Mouse (Mus musculus) Patski (cell line): Measurements from ENCODE around the gene Hkdc1. TPM values are rescaled to one million over a fixed set of nuclear protein-coding genes. Genes with fewer than 3 reads are reported as not detected.
"Not testable (repeated sequence)": the region's sequence is repeated elsewhere in the genome, so short reads cannot be mapped to it uniquely, and the experiment has no call there.

Source experiments
- ATAC-seq: fragments of 100-300 bp; one replicate; pipeline ENCODE4 v1.8.0; 2021
- CTCF ChIA-PET: fragments of 350-600 bp; sonication (Branson Sonifier 250); formaldehyde crosslinking; loops from one replicate; lab custom pipeline; 2022; ENCODE audit warnings: inconsistent platforms; lab: Charles Lee
- POLR2A ChIA-PET: fragments of 350-600 bp; sonication (Branson Sonifier 250); formaldehyde crosslinking; loops from one replicate; lab custom pipeline; 2022; ENCODE audit warnings: antibody characterized with exemption, inconsistent platforms; lab: Charles Lee
- DNase-seq: peaks from one replicate; pipeline ENCODE4 v3.0.0-alpha.2; 2011; ENCODE audit warnings: low read depth, low spot score
- H3K27me3 ChIP-seq: fragments of 371-371 bp; one replicate; pipeline ENCODE4 v1.5.1; 2021
- CTCF ChIP-seq: fragments of 100-300 bp; IDR thresholded peaks from one replicate; pipeline ENCODE4 v1.5.1; 2021
- in situ Hi-C: fragments of 300-500 bp; cut with MboI; formaldehyde crosslinking; loops from 3 replicates; pipeline ENCODE4 v1.11.1; 2018; ENCODE audit warnings: low pct_unique_long_range_greater_than_20kb, mixed read lengths
- polyA plus RNA-seq: library from polyadenylated mRNA; unstranded; gene quantifications from one replicate; pipeline ENCODE4 v1.2.3, GENCODE M21; 2021

Hkdc1 gene
- 0.22 TPM for polyA plus RNA-seq

DNA sequence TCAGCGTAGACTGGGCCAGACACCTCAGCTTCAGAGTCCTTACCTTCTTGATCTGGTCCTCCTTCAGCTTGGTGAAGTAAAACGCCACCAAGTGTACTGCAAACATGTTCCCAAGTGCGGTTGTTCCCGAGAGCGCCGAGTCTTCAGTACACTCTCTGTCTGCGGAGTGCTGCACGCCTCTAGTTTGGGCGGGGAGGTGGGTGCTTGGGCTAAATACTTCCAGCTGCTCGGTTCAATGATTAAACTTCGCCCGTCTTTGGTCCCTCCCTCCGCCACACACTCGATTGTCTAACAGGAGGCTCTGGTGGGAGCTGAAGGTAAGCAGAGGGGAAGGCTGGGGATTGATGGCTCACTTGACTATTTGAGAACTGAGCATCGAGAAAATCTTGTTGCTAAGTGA lies at the start of gene Hkdc1:
Hkdc1 (minus strand) TSS at position 237 of the 400 bp plus-strand sequence.
- no peaks in the 10 kb centered on the region for H3K27me3 ChIP-seq
- no peak for TF ChIP-seq CTCF
- ATAC-seq (no peak), DNase-seq (no peak)
- in situ Hi-C loops = no loop called here
- CTCF ChIA-PET = no interaction called here
- POLR2A ChIA-PET = no interaction called here

DNA sequence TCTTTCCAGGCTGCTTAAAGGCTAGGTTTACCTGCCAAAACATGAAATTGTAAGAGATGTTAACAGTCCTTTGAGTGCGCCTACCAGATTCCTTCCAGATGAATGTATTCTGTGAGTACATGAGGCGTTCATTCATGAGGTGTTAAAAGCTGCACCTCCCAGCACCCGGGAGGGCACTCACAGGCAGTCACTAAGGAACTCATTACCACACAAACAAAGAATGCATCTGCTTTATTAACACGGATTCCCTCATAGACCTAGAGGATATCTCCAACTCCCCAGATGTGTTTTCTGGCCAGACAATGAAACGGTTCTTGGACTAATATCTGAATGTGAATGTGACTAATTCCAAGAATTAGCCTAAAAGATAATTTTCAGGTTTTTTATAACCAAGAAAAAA lies 48.8 kb upstream of the Hkdc1 start:
- ChIA-PET POLR2A (interaction anchor here (0.6 kb wide), 1 partner anchor 195 kb away, joined by 3 read pairs; no protein-coding TSS in a partner anchor), CTCF (interaction anchor here (1.5 to 3.3 kb wide), 2 partner anchors 10 to 14 kb away, joined by 8 to 11 read pairs; partner anchors contain the start of gene Vps26a)
- no peaks in the 10 kb centered on the region for H3K27me3 ChIP-seq
- peak; percentile 85 for ATAC-seq
- TF ChIP-seq CTCF = no peak
- in situ Hi-C loops = no loop called here
- no peak for DNase-seq

DNA sequence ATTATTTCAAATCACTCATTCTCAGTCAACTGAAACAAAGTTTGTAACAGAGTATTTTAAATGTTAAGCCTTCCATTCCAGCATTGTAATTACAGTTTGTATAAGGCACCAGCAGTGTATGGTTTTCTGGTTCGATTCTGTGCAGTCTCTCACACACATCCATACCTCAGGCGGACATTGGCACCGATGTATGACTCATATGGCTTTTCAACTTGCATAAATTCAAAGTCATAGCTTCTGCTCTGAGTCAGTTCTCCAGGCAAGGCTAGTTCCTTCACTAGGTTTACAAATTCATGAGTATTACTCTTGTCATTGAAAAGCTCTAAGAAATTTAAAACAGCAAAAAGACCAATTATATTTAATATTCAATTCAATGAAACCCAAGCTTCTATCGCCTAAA lies 47.4 kb upstream of the Hkdc1 start:
- ChIA-PET CTCF (interaction anchor here (0.9 to 3.3 kb wide), 3 partner anchors 11 to 17 kb away, joined by 3 to 11 read pairs (median 3); partner anchors contain the start of gene Vps26a), POLR2A (no interaction called here)
- ATAC-seq (no peak), DNase-seq (no peak)
- H3K27me3 ChIP-seq = no peaks in the 10 kb centered on the region
- in situ Hi-C loops = no loop called here
- no peak for TF ChIP-seq CTCF

GRCm38 (mm10) chr10:62461321-62461720 lies 39.0 kb upstream of the Hkdc1 start:
- DNase-seq = no peak
- ChIA-PET POLR2A (interaction anchor here (1.0 to 1.4 kb wide), 2 partner anchors 17 to 24 kb away, joined by 3 to 4 read pairs; no protein-coding TSS in a partner anchor), CTCF (no interaction called here)
- no peaks in the 10 kb centered on the region for H3K27me3 ChIP-seq
- in situ Hi-C loops = no loop called here
- no peak for ATAC-seq
- TF ChIP-seq CTCF = no peak

GRCm38 (mm10) chr10:62452001-62452400 lies 29.7 kb upstream of the Hkdc1 start:
- in situ Hi-C loops, CTCF ChIA-PET, H3K27me3 ChIP-seq, DNase-seq, ATAC-seq, POLR2A ChIA-PET: not testable (repeated sequence)

GRCm38 (mm10) chr10:62450280-62450640 lies 28.0 kb upstream of the Hkdc1 start:
- no peak for TF ChIP-seq CTCF
- ChIA-PET CTCF (interaction anchor here (1.5 kb wide), 1 partner anchor 17 kb away, joined by 3 read pairs; no protein-coding TSS in a partner anchor), POLR2A (interaction anchor here (1.4 kb wide), 1 partner anchor 20 kb away, joined by 3 read pairs; no protein-coding TSS in a partner anchor)
- in situ Hi-C loops = no loop called here
- DNase-seq = no peak
- H3K27me3 ChIP-seq = no peaks in the 10 kb centered on the region
- ATAC-seq = no peak

DNA sequence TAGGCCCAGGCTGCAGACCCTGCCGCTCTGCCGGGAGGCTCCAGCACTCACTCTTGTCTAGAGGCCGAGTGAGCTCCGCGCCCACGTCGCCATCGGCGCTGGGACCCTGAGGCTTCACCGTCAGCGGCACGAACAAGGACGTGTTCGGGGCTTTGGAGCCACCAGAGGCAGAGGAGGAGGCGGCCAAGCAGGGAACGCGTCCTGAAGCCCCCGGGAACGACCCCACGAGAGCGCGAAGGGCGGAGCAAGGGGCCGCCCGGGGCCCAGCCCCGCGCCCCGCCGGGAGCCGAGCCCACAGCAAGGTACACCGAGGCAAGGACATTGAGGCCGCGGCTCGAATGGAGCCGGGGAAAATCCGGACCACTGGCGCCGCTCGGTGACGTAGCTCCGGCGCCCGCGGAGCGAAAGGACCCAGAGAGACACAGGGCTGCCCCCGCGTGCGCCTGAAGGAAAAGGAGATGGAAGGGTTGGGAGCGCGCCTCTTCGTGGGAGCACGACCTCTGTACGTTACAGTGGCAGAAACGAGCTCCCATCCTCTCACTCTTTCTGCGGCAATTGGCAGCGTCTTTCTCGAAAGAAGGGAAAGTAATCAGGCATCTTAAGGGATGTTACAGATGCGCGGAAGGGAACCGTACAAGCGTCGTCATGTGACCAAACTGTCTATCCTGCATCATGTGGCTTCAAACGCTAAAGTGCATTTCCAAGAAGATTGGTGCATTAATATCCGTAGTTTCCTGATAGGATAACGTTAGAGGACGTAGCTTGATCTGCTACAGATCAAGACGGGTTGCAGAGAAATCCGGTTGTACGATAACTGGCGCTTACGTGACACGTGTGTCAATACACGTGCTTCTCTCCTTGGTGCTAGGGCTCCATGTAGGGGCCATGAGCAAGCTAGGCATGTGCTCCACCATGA lies 27.3 kb upstream of the Hkdc1 start, which contains the start of the genes 4930507D05Rik and Supv3l1:
4930507D05Rik (plus strand) TSS at position 126 of the 916 bp plus-strand sequence.
Supv3l1 (minus strand) TSS at position 375 of the 916 bp plus-strand sequence.
- TF ChIP-seq CTCF = no peak
- ChIA-PET POLR2A (interaction anchor here (1.0 to 1.4 kb wide), 2 partner anchors 13 to 20 kb away, joined by 3 to 4 read pairs; no protein-coding TSS in a partner anchor), CTCF (interaction anchor here (1.5 kb wide), 1 partner anchor 17 kb away, joined by 3 read pairs; no protein-coding TSS in a partner anchor)
- DNase-seq (peak; percentile 86), ATAC-seq (peak; percentile 60)
- H3K27me3 ChIP-seq = no peaks in the 10 kb centered on the region
- in situ Hi-C loops = no loop called here

DNA sequence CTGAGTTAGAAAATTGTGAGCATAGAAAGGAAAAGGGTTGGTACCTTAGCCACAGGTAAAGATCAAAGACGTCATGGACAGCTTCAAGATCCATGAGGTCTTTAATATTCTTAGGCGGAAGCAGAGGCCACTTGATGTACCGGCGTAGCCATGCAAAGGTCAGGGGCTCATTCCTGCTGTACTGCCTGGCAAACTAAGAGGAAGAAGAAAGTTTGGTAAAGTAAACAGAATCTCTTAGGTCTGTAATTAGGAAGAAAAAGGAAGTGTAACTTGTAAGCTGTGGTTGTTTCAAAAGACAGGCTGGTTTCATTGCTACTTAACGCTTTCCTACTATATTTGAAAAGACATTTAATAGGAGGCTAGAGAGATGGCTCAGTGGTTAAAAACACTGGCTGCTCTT lies 8.1 kb upstream of the Hkdc1 start:
- CTCF ChIA-PET = interaction anchor here (0.9 to 2.1 kb wide), 3 partner anchors 13 to 17 kb away, joined by 3 to 5 read pairs (median 4); no protein-coding TSS in a partner anchor
- in situ Hi-C loops = no loop called here
- ATAC-seq = no peak
- no peak for TF ChIP-seq CTCF
- DNase-seq = no peak
- no peaks in the 10 kb centered on the region for H3K27me3 ChIP-seq
- POLR2A ChIA-PET = interaction anchor here (0.5 to 1.0 kb wide), 2 partner anchors 19 to 60 kb away, joined by 3 read pairs; partner anchors contain the start of genes 4930507D05Rik and Supv3l1

- in situ Hi-C loops = no loop called here
- POLR2A ChIA-PET = no interaction called here
These were observed 3.0 kb upstream of the Hkdc1 start for GRCm38 (mm10) chr10:62425081-62425871.

DNA sequence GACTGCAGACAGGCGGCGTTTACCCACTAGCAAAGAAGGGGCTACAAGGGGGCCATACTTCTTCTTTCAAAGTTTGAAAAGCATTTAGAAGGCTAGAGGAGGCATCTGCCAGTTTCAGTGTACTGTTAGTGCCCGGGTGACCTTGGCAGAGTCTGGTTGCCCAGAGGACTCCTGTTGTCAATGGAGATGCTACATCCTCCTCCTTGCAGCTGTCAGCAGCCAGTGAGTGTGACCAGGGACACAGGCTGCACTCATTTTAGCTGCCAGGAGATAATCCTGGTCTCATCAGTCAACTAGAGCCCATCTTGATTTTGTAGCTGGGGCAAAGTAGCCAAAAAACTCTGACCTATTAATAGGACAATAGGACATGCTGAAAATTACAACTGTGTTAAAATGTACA lies 1.2 kb downstream of the Hkdc1 start:
- DNase-seq (no peak), ATAC-seq (no peak)
- H3K27me3 ChIP-seq = no peaks in the 10 kb centered on the region
- TF ChIP-seq CTCF = no peak
- ChIA-PET CTCF (no interaction called here), POLR2A (no interaction called here)
- in situ Hi-C loops = no loop called here

More at GRCm38 (mm10) chr10:62425081-62425871, 3.0 kb upstream of the Hkdc1 start:
- CTCF ChIA-PET = no interaction called here
- no peaks in the 10 kb centered on the region for H3K27me3 ChIP-seq
- ATAC-seq = no peak
- TF ChIP-seq CTCF = no peak
- no peak for DNase-seq
